Mouse (Mus musculus) embryonic facial prominence, embryonic 10.5 days (tissue): ENCODE measurements around the gene Akt1. TPM values are rescaled to one million over a fixed set of nuclear protein-coding genes. Genes with fewer than 3 reads are reported as not detected.

Experiments
- DNase-seq: peaks from one replicate; pipeline ENCODE4 v3.0.0-alpha.2; 2017; ENCODE audit warnings: low spot score
- H3K27ac ChIP-seq: fragments of 300-500 bp; sonication (generic); replicated peaks from 2 replicates; pipeline ENCODE4 v1.5.1; 2016; ENCODE audit warnings: mild to moderate bottlenecking
- H3K27me3 ChIP-seq: fragments of 300-500 bp; sonication (generic); replicated peaks from 2 replicates; pipeline ENCODE4 v1.6.1; 2016; ENCODE audit warnings: low read depth, mild to moderate bottlenecking; ENCODE audit not compliant: poor library complexity, severe bottlenecking
- H3K36me3 ChIP-seq: fragments of 300-500 bp; sonication (generic); replicated peaks from 2 replicates; pipeline ENCODE4 v1.6.1; 2016; ENCODE audit warnings: mild to moderate bottlenecking, moderate library complexity
- H3K4me1 ChIP-seq: fragments of 300-500 bp; sonication (generic); 2 replicates; pipeline ENCODE4 v1.6.1; 2016
- H3K4me3 ChIP-seq: fragments of 300-500 bp; sonication (generic); 2 replicates; pipeline ENCODE4 v1.5.1; 2016; ENCODE audit warnings: mild to moderate bottlenecking, moderate library complexity
- H3K9me3 ChIP-seq: fragments of 300-500 bp; sonication (generic); 2 replicates; pipeline ENCODE4 v1.6.1; 2016; ENCODE audit warnings: mild to moderate bottlenecking
- WGBS: fragments of 180-500 bp; shearing (Covaris S2); methylation state at CpG from one replicate; pipeline ENCODE4 v1.1.7; 2016; 5-methylcytosine and 5-hydroxymethylcytosine counted together
- polyA plus RNA-seq: library from polyadenylated mRNA; unstranded; fragments of >200 nt; fragmentation: Nextera tagmentation; extraction: Ambion mirVana; gene quantifications from 2 replicates; pipeline ENCODE4 v1.2.1, GENCODE M21; 2016

Akt1 gene
- polyA plus RNA-seq, 1 experiment from 2014 or later, result 47.0 TPM

- Histone ChIP-seq H3K36me3 (0 out of 2 replicates have a peak, but pooled peaks cover 4% of the 10 kb centered on the region), H3K27me3 (peaks cover 75% of the 10 kb centered on the region), H3K27ac (peak within 1 kb of the TSS; percentile 80), H3K4me1 (peaks cover 40% of the 10 kb centered on the region), H3K4me3 (peak within 1 kb of the TSS; percentile 74), H3K9me3 (no peaks in the 10 kb centered on the region)
- under 1% methylated on average over 60 of the region's 60 CpGs for WGBS
- DNase-seq, result peak; percentile 84
These were observed 3.9 kb upstream of the Akt1 start, which contains the start of gene Zbtb42 for GRCm38 (mm10) chr12:112678555-112679026. Gene Zbtb42, plus strand, starts transcription at chr12:112678828.

- Histone ChIP-seq H3K4me1 (peaks cover 43% of the 10 kb centered on the region), H3K4me3 (peak overlapping the region; percentile 74), H3K9me3 (no peaks in the 10 kb centered on the region), H3K27me3 (peaks cover 69% of the 10 kb centered on the region), H3K36me3 (0 out of 2 replicates have a peak, but pooled peaks cover 4% of the 10 kb centered on the region), H3K27ac (peak overlapping the region; percentile 80)
- WGBS, result 18% methylated on average over 19 of the region's 19 CpGs
- no peak for DNase-seq
These were observed 3.4 kb upstream of the Akt1 start for GRCm38 (mm10) chr12:112677943-112678554.

- H3K4me1 ChIP-seq, result peaks cover 53% of the 10 kb centered on the region
- 63% methylated on average over 5 of the region's 5 CpGs for WGBS
- H3K9me3 ChIP-seq, result no peaks in the 10 kb centered on the region
- H3K27me3 ChIP-seq, result peaks cover 60% of the 10 kb centered on the region
- H3K36me3 ChIP-seq, result peaks cover 7% of the 10 kb centered on the region; the same call in 1 of the 2 replicates
- no peak for DNase-seq
- no peak overlapping the region for H3K27ac ChIP-seq
- H3K4me3 ChIP-seq, result no peak overlapping the region
These were observed 2.4 kb upstream of the Akt1 start for GRCm38 (mm10) chr12:112677076-112677475.

- Histone ChIP-seq H3K9me3 (no peaks in the 10 kb centered on the region), H3K36me3 (peaks cover 19% of the 10 kb centered on the region), H3K4me1 (peaks cover 69% of the 10 kb centered on the region), H3K27me3 (peaks cover 43% of the 10 kb centered on the region), H3K27ac (peak overlapping the region; percentile 99), H3K4me3 (peak overlapping the region; percentile 100)
- WGBS, result 16% methylated on average over 18 of the region's 18 CpGs
- peak; percentile 88 for DNase-seq
These were observed 756 bp upstream of the Akt1 start for GRCm38 (mm10) chr12:112675245-112676035.

GRCm38 (mm10) chr12:112673576-112674091 lies 1.1 kb downstream of the Akt1 start:
- H3K27ac ChIP-seq, result peak overlapping the region; percentile 99
- H3K27me3 ChIP-seq, result peaks cover 25% of the 10 kb centered on the region
- WGBS, result 6% methylated on average over 68 of the region's 68 CpGs
- no peaks in the 10 kb centered on the region for H3K9me3 ChIP-seq
- peaks cover 74% of the 10 kb centered on the region for H3K4me1 ChIP-seq
- H3K36me3 ChIP-seq, result peaks cover 37% of the 10 kb centered on the region
- H3K4me3 ChIP-seq, result peak overlapping the region; percentile 100
- peak; percentile 63 for DNase-seq

- H3K27me3 ChIP-seq, result peaks cover 18% of the 10 kb centered on the region
- peak overlapping the region; percentile 100 for H3K4me3 ChIP-seq
- no peaks in the 10 kb centered on the region for H3K9me3 ChIP-seq
- peaks cover 71% of the 10 kb centered on the region for H3K4me1 ChIP-seq
- H3K36me3 ChIP-seq, result peaks cover 44% of the 10 kb centered on the region
- 8% methylated on average over 21 of the region's 21 CpGs for WGBS
- DNase-seq, result peak; percentile 63
- peak overlapping the region; percentile 99 for H3K27ac ChIP-seq
These were observed 1.7 kb downstream of the Akt1 start for GRCm38 (mm10) chr12:112672744-112673575.

- WGBS, result 81% methylated on average over 7 of the region's 7 CpGs
- Histone ChIP-seq H3K4me3 (peak overlapping the region; percentile 100), H3K9me3 (no peaks in the 10 kb centered on the region), H3K4me1 (peaks cover 69% of the 10 kb centered on the region), H3K27ac (peak overlapping the region; percentile 75), H3K36me3 (peaks cover 54% of the 10 kb centered on the region), H3K27me3 (peaks cover 8% of the 10 kb centered on the region)
- DNase-seq, result peak; percentile 30
These were observed 2.8 kb downstream of the Akt1 start for GRCm38 (mm10) chr12:112671891-112672290.

GRCm38 (mm10) chr12:112670718-112671393 lies 3.8 kb downstream of the Akt1 start:
- Histone ChIP-seq H3K4me1 (peaks cover 72% of the 10 kb centered on the region), H3K27me3 (no peaks in the 10 kb centered on the region), H3K4me3 (peak overlapping the region; percentile 100), H3K36me3 (peaks cover 65% of the 10 kb centered on the region), H3K9me3 (no peaks in the 10 kb centered on the region), H3K27ac (peak overlapping the region; percentile 75)
- peak; percentile 30 for DNase-seq
- WGBS, result 53% methylated on average over 9 of the region's 9 CpGs

GRCm38 (mm10) chr12:112667619-112668297 lies 6.9 kb downstream of the Akt1 start:
- WGBS, result 86% methylated on average over 10 of the region's 10 CpGs
- Histone ChIP-seq H3K9me3 (no peaks in the 10 kb centered on the region), H3K27me3 (no peaks in the 10 kb centered on the region), H3K27ac (no peak overlapping the region), H3K4me1 (peaks cover 80% of the 10 kb centered on the region), H3K4me3 (no peak overlapping the region), H3K36me3 (peaks cover 96% of the 10 kb centered on the region)
- DNase-seq, result no peak

- H3K27ac ChIP-seq, result 0 out of 2 replicates have a peak overlapping the region, but pooled peaks have one; percentile 52
- H3K36me3 ChIP-seq, result peaks cover 100% of the 10 kb centered on the region
- no peak overlapping the region for H3K4me3 ChIP-seq
- H3K4me1 ChIP-seq, result peaks cover 78% of the 10 kb centered on the region
- DNase-seq, result no peak
- WGBS, result 91% methylated on average over 9 of the region's 9 CpGs
- no peaks in the 10 kb centered on the region for H3K9me3 ChIP-seq
- no peaks in the 10 kb centered on the region for H3K27me3 ChIP-seq
These were observed 8.7 kb downstream of the Akt1 start for GRCm38 (mm10) chr12:112665881-112666544.

- Histone ChIP-seq H3K27ac (peak overlapping the region; percentile 52; the same call in 1 of the 2 replicates), H3K4me3 (no peak overlapping the region), H3K4me1 (peaks cover 78% of the 10 kb centered on the region), H3K9me3 (no peaks in the 10 kb centered on the region), H3K36me3 (peaks cover 100% of the 10 kb centered on the region), H3K27me3 (no peaks in the 10 kb centered on the region)
- WGBS, result 88% methylated on average over 18 of the region's 18 CpGs
- DNase-seq, result no peak
These were observed 9.2 kb downstream of the Akt1 start for GRCm38 (mm10) chr12:112665445-112665844.
